Mouse (Mus musculus) G1E (cell line): ENCODE results near the gene Tepsin.

ENCODE experiments used
- CTCF ChIP-seq: IDR thresholded peaks from 2 replicates; pipeline ENCODE4 v1.5.1; 2012; ENCODE audit warnings: low read depth, low read length, inconsistent platforms, mixed read lengths
- GATA1 ChIP-seq: IDR thresholded peaks from 2 replicates; pipeline ENCODE4 v1.6.1; 2012; ENCODE audit warnings: borderline replicate concordance, low read length, inconsistent platforms, mixed read lengths
- GATA2 ChIP-seq: IDR thresholded peaks from 2 replicates; pipeline ENCODE4 v1.6.1; 2012; ENCODE audit warnings: low read depth, low read length, inconsistent platforms, borderline replicate concordance
- POLR2AphosphoS5 ChIP-seq: IDR thresholded peaks from 2 replicates; pipeline ENCODE4 v1.6.1; 2012; ENCODE audit warnings: low read depth, low read length, inconsistent platforms; ENCODE audit not compliant: insufficient replicate concordance
- TAL1 ChIP-seq: conservative IDR thresholded peaks from 2 replicates; pipeline ENCODE4 v1.6.1; 2012; ENCODE audit warnings: low read depth, low read length, inconsistent platforms, mixed read lengths

DNA sequence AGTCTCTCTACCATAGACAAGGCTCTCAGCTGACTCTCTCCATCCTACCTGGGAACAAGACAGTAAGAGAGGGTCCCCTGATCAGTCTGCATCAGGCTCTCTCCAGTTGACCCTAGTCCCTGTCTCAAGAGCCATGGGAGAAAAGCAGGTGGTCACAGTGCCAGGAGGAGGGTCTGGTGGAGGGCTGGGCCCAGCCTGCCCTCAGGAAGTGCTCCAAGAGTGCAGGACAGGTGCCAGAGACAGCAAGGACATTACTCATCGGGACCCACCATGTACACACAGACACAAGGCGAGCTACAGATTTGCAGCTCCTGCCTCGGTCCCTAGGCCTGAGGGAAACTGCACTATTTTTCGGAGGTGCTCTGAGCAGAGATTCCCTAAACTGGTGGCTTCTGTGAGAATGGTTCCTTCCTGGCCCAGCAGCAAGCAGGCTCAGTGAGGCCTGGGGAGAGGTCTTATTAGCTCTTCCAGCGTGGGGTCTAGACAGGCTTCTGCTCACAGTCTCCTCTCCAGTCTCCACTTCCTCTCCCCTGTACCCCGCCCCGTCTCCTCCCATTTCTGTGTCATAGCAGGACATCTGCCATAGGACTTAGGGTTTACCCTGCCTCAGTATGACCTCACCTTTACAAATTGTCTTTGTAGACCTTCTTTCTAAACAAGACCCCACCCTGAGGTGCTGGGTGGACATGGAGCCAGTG lies 56.2 kb downstream of the Tepsin start:
- TF ChIP-seq CTCF = no peak
- TF ChIP-seq GATA1 = no peak
- TF ChIP-seq TAL1 = no peak
- no peak for TF ChIP-seq POLR2AphosphoS5
- TF ChIP-seq GATA2 = no peak
